Mouse (Mus musculus): Measurements from ENCODE around the gene Acsl1. TPM values are rescaled to one million over a fixed set of nuclear protein-coding genes. Genes with fewer than 3 reads are reported as not detected.

Acsl1 gene
- polyA plus RNA-seq, 1 experiment from 2014 or later = 18.8 TPM

DNA sequence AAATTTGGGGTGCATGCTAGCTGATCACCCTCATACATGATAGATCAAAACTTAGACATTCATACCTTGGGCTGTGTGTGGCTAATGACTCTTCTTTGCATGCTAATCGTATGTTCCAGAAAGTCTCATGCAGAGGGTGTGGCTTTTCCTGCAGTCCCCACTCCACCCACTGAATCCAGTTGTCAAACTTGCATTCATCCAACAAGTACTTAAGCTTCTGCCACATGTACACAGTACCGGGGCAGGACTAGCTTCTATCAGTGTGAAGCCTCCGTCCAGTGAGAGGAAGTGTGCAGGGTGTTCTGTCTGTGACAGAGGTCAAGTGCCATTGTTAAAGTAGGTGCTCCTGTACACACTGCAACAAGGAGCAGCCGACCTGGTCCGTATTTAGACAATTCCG, 26.0 kb downstream of the Acsl1 start:
- H3K4me3 ChIP-seq = no peak overlapping the region
- ATAC-seq (replicated peaks) = no peak
- 83% methylated on average over 6 of the region's 6 CpGs for WGBS
- no peak overlapping the region for H3K9ac ChIP-seq
- no peak overlapping the region for H3K4me2 ChIP-seq
- no peaks in the 10 kb centered on the region for H3K9me3 ChIP-seq
- H3K27ac ChIP-seq = no peak overlapping the region
- no peaks in the 10 kb centered on the region for H3K4me1 ChIP-seq
- no peaks in the 10 kb centered on the region for H3K27me3 ChIP-seq (replicated peaks)
- no peaks in the 10 kb centered on the region for H3K36me3 ChIP-seq (replicated peaks)

DNA sequence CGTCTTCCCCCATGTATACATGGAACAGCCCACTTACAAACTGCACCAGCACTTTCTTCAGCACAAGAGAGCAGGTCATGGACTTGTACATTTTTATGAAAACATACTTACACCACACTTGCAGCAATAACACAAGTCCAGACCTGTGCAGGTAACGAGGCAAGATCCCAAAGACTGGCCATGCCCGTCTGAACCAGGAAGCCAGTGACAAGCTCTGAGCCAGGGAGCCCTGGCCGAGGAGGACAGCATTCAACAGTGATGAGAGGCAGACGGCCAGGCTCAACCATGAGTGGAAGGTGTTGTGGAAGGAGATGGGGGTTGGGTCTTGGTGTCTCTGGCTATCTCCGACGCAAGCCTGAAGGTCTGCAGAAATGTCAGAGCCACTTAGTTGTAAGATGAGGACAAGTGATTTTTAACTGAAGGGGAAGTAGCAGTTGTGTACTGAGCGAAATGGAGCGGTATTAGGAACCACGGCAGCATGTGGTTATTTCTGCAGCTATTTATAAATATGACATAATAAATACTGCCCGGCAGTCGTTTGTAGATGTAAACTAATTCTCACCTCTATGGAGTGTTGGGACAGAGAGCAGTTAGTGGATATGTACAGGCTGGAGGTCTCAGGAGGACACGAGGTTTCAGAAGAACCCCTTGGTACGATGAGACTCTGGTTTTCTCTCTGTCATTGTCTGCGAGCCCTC, 26.6 kb downstream of the Acsl1 start:
- no peaks in the 10 kb centered on the region for H3K27me3 ChIP-seq (replicated peaks)
- no peak overlapping the region for H3K9ac ChIP-seq
- no peak overlapping the region for H3K4me3 ChIP-seq
- 88% methylated on average over 15 of the region's 15 CpGs for WGBS
- ATAC-seq (replicated peaks) = no peak
- no peak overlapping the region for H3K27ac ChIP-seq
- no peak overlapping the region for H3K4me2 ChIP-seq
- no peaks in the 10 kb centered on the region for H3K9me3 ChIP-seq
- H3K36me3 ChIP-seq (replicated peaks) = no peaks in the 10 kb centered on the region
- H3K4me1 ChIP-seq = no peaks in the 10 kb centered on the region; the same call in 1 of the 2 replicates

DNA sequence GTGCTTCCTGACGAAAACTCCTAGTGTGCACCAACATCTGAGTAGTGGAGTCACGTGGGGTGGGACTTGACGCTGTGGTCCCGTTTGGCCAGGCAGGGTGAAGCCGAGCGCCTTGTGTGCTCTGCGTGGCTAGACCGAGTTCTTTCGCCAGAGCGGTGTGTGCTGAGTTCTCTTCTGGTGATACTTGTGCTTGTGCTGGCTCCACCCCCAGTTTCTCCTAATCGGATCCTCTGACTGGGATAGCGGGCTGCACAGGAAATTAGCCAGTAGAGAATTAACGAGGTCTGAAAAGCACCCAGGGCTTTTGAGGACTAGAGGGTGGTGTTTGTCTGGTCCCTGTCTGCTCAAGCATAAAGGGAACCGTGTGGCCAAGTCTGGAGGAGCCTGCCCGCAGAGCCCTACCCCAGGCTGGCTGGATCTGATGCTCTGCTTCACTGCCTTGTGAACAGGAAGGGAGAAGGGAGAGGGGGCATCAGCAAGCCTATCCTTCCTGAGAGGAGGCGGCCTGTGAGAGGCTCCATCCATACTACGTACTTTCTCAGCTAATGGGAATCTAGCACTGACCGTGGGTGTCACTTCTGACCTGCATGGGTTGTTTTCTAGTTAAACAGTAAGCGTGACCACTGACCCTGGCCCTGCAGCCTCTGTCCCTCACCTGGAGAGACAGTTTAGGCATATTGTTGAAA, 28.7 kb downstream of the Acsl1 start:
- Histone ChIP-seq H3K4me2 (peak overlapping the region; percentile 13), H3K4me3 (no peak overlapping the region), H3K4me1 (no peaks in the 10 kb centered on the region; the same call in 1 of the 2 replicates), H3K27ac (no peak overlapping the region), H3K36me3 (replicated peaks) (no peaks in the 10 kb centered on the region), H3K9ac (no peak overlapping the region), H3K27me3 (replicated peaks) (no peaks in the 10 kb centered on the region), H3K9me3 (no peaks in the 10 kb centered on the region)
- ATAC-seq (replicated peaks) = no peak
- 30% methylated on average over 19 of the region's 19 CpGs for WGBS

DNA sequence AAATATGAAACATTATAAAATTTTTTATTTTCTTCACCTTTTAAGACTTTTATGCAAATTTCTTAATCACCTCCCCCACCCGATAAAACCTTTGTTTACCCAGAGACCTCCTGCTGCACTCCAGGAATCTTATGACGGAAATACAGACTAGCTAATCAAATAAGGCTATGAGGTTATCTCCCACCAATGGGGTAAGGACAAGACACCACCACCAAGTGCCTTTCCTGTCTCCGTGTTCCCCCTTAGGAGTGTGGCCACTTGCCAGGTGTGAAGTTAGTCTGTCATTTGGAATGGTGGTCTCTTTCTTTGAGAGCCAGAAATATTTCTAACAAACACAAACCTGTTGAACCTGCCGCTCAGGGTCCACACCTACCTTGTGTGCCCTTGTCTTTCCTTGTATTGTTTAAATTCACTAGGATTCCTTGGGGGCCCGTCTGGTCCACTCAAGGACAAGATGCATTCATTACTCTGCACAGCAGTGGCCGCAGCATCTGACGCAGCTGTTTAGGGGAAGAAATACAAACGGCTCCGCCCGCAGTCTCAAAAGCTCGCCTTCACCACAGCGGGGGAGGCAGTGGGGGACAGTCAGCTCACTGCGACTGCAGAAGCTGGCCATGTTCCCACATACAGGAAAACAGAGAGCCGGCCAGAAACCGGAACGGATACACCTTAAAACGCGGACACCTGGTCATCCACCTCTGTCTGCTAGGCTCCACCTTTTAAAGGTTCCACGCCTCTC, 31.7 kb downstream of the Acsl1 start:
- Histone ChIP-seq H3K4me2 (peak overlapping the region; percentile 48), H3K9me3 (no peaks in the 10 kb centered on the region), H3K27ac (no peak overlapping the region), H3K4me3 (peak overlapping the region; percentile 35), H3K27me3 (replicated peaks) (no peaks in the 10 kb centered on the region), H3K9ac (peak overlapping the region; percentile 17), H3K4me1 (no peaks in the 10 kb centered on the region; the same call in 1 of the 2 replicates), H3K36me3 (replicated peaks) (no peaks in the 10 kb centered on the region)
- WGBS = 20% methylated on average over 19 of the region's 19 CpGs
- peak; percentile 72 for ATAC-seq (replicated peaks)

DNA sequence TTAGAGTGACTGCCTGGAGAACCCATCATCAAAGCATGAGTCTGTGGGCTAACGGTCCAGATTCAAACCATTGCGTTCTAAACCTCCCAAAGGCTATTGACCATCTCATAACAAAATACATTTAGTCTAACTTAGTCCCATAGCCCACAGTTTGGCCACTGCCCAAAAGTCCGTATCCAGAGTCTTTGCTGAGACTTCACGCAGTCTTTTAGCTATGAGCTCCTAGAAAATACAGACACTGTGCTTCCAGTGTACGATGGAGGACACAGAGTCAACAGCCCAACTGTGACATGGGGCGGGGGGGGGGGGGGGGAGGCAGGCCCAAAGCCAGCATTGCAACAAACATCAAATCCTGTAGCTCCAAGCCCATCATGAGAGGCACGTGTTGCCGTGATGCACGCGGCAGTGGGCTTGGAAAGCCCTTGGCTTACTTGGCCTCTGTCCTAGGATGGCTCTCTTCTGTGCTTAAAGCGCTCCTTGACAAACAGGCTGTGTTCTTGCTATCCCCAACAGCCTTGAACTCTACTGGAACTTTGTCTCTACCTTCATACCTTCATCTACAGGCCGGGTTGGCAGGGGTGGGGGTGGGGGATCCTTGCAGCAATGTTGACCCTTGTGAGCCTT, 32.3 kb downstream of the Acsl1 start:
- no peaks in the 10 kb centered on the region for H3K9me3 ChIP-seq
- no peak overlapping the region for H3K9ac ChIP-seq
- peak overlapping the region; percentile 35 for H3K4me3 ChIP-seq
- peak overlapping the region; percentile 48 for H3K4me2 ChIP-seq
- 76% methylated on average over 12 of the region's 12 CpGs for WGBS
- H3K27ac ChIP-seq = no peak overlapping the region
- no peaks in the 10 kb centered on the region for H3K36me3 ChIP-seq (replicated peaks)
- H3K4me1 ChIP-seq = no peaks in the 10 kb centered on the region; the same call in 1 of the 2 replicates
- no peak for ATAC-seq (replicated peaks)
- H3K27me3 ChIP-seq (replicated peaks) = no peaks in the 10 kb centered on the region

DNA sequence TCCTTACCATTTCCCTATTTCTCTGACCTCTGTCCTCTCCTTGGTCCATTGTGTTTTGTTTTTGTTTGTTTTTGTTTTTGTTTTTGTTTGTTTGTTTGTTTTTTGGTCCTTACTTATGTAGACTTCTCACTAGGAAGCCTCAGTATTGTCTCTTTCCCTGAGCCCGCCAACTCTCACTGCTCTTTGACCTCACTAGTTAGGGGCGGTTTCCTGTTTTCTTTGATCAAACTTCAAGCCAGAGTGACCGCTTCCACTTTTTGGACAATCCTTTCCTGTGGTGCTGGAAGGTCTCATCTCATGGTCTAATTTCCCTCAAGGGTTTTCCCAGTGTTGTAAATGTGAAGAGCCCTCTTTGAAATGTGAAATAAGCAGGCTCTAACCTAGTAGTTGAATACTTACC, 33.4 kb downstream of the Acsl1 start:
- Histone ChIP-seq H3K4me3 (no peak overlapping the region), H3K4me2 (no peak overlapping the region), H3K27ac (no peak overlapping the region), H3K4me1 (no peaks in the 10 kb centered on the region; the same call in 1 of the 2 replicates), H3K27me3 (replicated peaks) (no peaks in the 10 kb centered on the region), H3K36me3 (replicated peaks) (no peaks in the 10 kb centered on the region), H3K9ac (no peak overlapping the region), H3K9me3 (no peaks in the 10 kb centered on the region)
- WGBS = 73% methylated on average over 3 of the region's 3 CpGs
- ATAC-seq (replicated peaks) = no peak

DNA sequence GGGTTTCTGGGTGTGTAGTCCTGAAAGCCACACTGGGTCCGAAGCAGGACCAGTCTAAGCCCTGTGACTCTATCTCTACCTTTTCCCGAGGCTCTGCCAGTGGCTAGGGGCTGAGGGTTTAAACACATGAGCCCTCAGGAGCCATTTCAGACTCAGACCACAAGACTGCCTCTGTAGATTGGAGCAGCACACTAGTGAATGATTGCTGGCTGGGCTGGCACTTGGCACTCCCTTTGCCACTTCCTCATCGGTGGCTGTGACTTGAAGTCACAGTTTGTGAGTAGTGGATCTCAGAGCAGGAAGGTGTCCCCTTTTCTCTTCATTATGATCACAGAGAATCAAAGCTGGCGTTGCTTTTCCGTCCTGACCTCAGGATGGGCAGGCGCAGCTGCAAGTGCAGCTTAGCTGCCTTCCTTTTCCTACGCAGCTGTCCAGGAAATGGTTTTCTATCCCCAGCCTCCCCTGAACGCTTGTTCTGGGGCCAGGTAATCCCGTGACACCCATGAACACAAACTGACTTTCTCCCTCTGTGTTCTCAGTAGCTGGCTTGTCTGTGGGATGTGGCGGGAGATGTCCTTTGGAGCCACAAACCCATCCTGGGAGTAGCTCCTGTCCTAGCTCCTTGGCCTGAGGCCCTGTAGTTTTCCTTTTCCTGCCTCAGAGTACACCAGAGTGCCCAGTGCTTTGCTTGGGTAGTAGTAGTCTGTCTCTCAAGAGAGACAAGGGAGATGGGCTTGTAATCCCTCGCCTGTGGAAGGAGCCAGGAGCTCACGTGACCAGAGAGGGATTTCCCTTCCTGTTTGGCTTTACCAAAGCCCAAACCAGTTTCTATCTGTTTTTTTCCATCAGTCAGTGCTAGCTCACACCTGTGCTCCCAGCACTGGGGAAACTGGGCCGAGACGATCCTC, 37.9 kb downstream of the Acsl1 start:
- no peak for ATAC-seq (replicated peaks)
- Histone ChIP-seq H3K4me3 (no peak overlapping the region), H3K9me3 (no peaks in the 10 kb centered on the region), H3K9ac (no peak overlapping the region), H3K36me3 (replicated peaks) (peaks cover 2% of the 10 kb centered on the region; the same call in 1 of the 2 replicates), H3K4me2 (no peak overlapping the region), H3K27ac (no peak overlapping the region), H3K4me1 (no peaks in the 10 kb centered on the region), H3K27me3 (replicated peaks) (no peaks in the 10 kb centered on the region)
- WGBS = 83% methylated on average over 14 of the region's 14 CpGs

DNA sequence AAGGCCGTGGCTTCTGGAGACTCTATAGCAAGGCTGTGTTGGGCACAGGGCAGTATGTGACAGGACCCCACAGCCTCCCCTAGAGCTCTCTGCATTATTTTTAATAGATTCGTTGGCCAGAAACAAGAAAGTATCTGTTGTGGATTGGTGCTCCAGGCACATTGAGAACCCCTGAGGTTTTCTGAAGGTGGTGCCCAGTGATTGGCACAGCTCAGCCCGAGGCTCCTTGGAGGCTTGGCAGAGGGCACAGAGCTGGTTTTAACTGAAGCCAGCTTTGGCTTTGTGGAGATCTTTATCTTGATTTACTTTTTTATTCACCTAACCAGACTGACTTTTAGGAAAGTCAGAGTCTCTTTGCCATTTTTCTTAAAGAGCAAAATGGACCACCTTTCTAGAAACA, 38.6 kb downstream of the Acsl1 start:
- Histone ChIP-seq H3K36me3 (replicated peaks) (peaks cover 4% of the 10 kb centered on the region; the same call in 1 of the 2 replicates), H3K4me1 (no peaks in the 10 kb centered on the region), H3K4me3 (no peak overlapping the region), H3K27me3 (replicated peaks) (no peaks in the 10 kb centered on the region), H3K27ac (no peak overlapping the region), H3K9me3 (no peaks in the 10 kb centered on the region), H3K4me2 (no peak overlapping the region), H3K9ac (no peak overlapping the region)
- 90% methylated on average over 3 of the region's 3 CpGs for WGBS
- ATAC-seq (replicated peaks) = no peak

DNA sequence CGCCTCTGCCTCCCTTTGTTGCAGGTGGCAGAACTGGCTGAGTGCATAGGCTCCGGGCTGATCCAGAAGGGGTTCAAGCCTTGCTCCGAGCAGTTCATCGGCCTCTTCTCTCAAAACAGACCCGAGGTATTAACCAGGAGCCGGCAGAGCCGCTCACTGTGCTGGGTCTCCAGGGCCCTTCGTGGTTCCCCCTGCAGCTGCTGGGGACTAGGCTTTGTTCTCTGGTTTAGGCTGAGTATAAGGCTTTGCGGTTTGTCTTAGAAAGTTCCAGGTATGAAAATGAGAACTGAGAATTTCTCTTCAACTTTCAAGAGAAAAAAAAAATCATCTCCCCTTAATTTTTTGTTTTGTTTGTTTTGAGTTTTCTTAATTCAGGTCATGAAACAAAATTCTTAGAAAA, 40.5 kb downstream of the Acsl1 start:
- Histone ChIP-seq H3K9ac (no peak overlapping the region), H3K4me2 (no peak overlapping the region), H3K27me3 (replicated peaks) (no peaks in the 10 kb centered on the region), H3K27ac (no peak overlapping the region), H3K9me3 (no peaks in the 10 kb centered on the region), H3K36me3 (replicated peaks) (peaks cover 4% of the 10 kb centered on the region; the same call in 1 of the 2 replicates), H3K4me3 (no peak overlapping the region), H3K4me1 (no peaks in the 10 kb centered on the region)
- no peak for ATAC-seq (replicated peaks)
- 73% methylated on average over 9 of the region's 9 CpGs for WGBS

DNA sequence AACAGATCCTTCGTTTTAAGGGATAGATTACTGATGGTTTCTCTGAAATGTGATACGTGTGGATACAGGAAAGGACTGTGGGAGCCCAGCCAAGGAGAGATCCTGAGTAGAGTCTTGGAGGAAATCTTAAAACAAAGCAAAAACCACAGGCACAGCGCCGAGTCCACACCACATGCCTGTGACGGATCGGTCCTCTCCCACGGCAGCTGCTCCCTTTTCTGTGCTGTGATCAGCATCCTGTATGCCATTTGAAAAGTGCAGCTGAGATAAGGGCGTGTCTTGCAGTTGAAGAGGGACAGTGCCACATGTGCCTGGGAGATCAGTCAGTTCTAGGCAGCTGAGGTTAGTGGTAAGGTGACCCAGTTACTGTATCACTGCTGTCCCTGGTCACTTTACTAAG, 41.7 kb downstream of the Acsl1 start:
- H3K4me1 ChIP-seq = no peaks in the 10 kb centered on the region
- H3K9ac ChIP-seq = no peak overlapping the region
- H3K27ac ChIP-seq = no peak overlapping the region
- H3K9me3 ChIP-seq = no peaks in the 10 kb centered on the region
- no peaks in the 10 kb centered on the region for H3K27me3 ChIP-seq (replicated peaks)
- no peak overlapping the region for H3K4me2 ChIP-seq
- 67% methylated on average over 8 of the region's 8 CpGs for WGBS
- H3K36me3 ChIP-seq (replicated peaks) = peaks cover 4% of the 10 kb centered on the region; the same call in 1 of the 2 replicates
- ATAC-seq (replicated peaks) = no peak
- H3K4me3 ChIP-seq = no peak overlapping the region

DNA sequence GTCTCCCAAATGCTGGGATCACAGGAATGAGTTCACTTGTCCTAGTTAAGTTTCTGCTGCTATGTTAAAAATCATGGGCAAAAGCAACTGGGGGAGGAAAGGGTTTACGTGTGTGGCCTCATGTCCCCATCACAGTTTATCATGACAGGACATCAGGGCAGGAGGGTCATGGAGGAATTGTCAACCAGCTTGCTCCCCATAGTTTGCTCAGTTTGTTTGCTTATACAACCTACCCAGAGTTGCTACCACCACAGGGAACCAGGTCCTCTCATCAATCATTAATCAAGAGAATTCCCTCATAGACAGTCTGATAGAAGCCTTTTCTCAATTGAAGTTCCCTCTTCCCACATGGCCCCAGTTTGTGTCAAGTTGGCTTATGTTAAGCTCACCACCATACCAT, 43.2 kb downstream of the Acsl1 start:
- H3K4me2 ChIP-seq = no peak overlapping the region
- H3K27me3 ChIP-seq (replicated peaks) = no peaks in the 10 kb centered on the region
- no peak overlapping the region for H3K9ac ChIP-seq
- no peaks in the 10 kb centered on the region for H3K9me3 ChIP-seq
- 94% methylated on average over 1 of the region's 1 CpGs for WGBS
- no peak overlapping the region for H3K4me3 ChIP-seq
- H3K4me1 ChIP-seq = no peaks in the 10 kb centered on the region
- no peak for ATAC-seq (replicated peaks)
- H3K36me3 ChIP-seq (replicated peaks) = peaks cover 4% of the 10 kb centered on the region; the same call in 1 of the 2 replicates
- H3K27ac ChIP-seq = no peak overlapping the region
